Mouse (Mus musculus): ENCODE measurements around the gene Socs1. TPM values are rescaled to one million over a fixed set of nuclear protein-coding genes. Genes with fewer than 3 reads are reported as not detected.

The Socs1 gene
- polyA plus RNA-seq, 1 experiment = 0.75 TPM

GRCm38 (mm10) chr16:10739854-10740398 lies 45.4 kb downstream of the Socs1 start:
- H3K27ac ChIP-seq (ENCODE audit: insufficient read depth, low read depth, low read length) = no peak overlapping the region
- TF ChIP-seq CTCF (IDR thresholded peaks at IDR 0.05; ENCODE audit: low read depth, low read length) (no peak), POLR2A (IDR thresholded peaks at IDR 0.05; ENCODE audit: borderline replicate concordance, low read depth, low read length) (no peak)
- peaks cover 17% of the 10 kb centered on the region for H3K4me1 ChIP-seq (ENCODE audit: control insufficient read depth, insufficient read depth, low read length)
- no peak overlapping the region for H3K4me3 ChIP-seq (ENCODE audit: insufficient read depth, low read length)

- no peak overlapping the region for H3K27ac ChIP-seq (ENCODE audit: insufficient read depth, low read depth, low read length)
- no peak overlapping the region for H3K4me3 ChIP-seq (ENCODE audit: insufficient read depth, low read length)
- peaks cover 17% of the 10 kb centered on the region for H3K4me1 ChIP-seq (ENCODE audit: control insufficient read depth, insufficient read depth, low read length)
- no peak for TF ChIP-seq POLR2A (IDR thresholded peaks at IDR 0.05; ENCODE audit: borderline replicate concordance, low read depth, low read length)
- TF ChIP-seq CTCF (IDR thresholded peaks at IDR 0.05; ENCODE audit: low read depth, low read length) = no peak
These were observed 46.5 kb downstream of the Socs1 start for GRCm38 (mm10) chr16:10738866-10739265.

GRCm38 (mm10) chr16:10737571-10737970 lies 47.8 kb downstream of the Socs1 start:
- no peak for TF ChIP-seq CTCF (IDR thresholded peaks at IDR 0.05; ENCODE audit: low read depth, low read length)
- TF ChIP-seq POLR2A (IDR thresholded peaks at IDR 0.05; ENCODE audit: borderline replicate concordance, low read depth, low read length) = no peak
- Histone ChIP-seq H3K4me3 (ENCODE audit: insufficient read depth, low read length) (no peak overlapping the region), H3K27ac (ENCODE audit: insufficient read depth, low read depth, low read length) (no peak overlapping the region), H3K4me1 (ENCODE audit: control insufficient read depth, insufficient read depth, low read length) (peaks cover 16% of the 10 kb centered on the region)

- TF ChIP-seq CTCF (IDR thresholded peaks at IDR 0.05; ENCODE audit: low read depth, low read length) (no peak), POLR2A (IDR thresholded peaks at IDR 0.05; ENCODE audit: borderline replicate concordance, low read depth, low read length) (no peak)
- H3K4me1 ChIP-seq (ENCODE audit: control insufficient read depth, insufficient read depth, low read length) = peaks cover 20% of the 10 kb centered on the region
- H3K4me3 ChIP-seq (ENCODE audit: insufficient read depth, low read length) = no peak overlapping the region
- H3K27ac ChIP-seq (ENCODE audit: insufficient read depth, low read depth, low read length) = no peak overlapping the region
These were observed 49.0 kb downstream of the Socs1 start for GRCm38 (mm10) chr16:10736364-10736763.

- Histone ChIP-seq H3K27ac (ENCODE audit: insufficient read depth, low read depth, low read length) (no peak overlapping the region), H3K4me3 (ENCODE audit: insufficient read depth, low read length) (no peak overlapping the region), H3K4me1 (ENCODE audit: control insufficient read depth, insufficient read depth, low read length) (peaks cover 20% of the 10 kb centered on the region)
- TF ChIP-seq CTCF (IDR thresholded peaks at IDR 0.05; ENCODE audit: low read depth, low read length) = no peak
- TF ChIP-seq POLR2A (IDR thresholded peaks at IDR 0.05; ENCODE audit: borderline replicate concordance, low read depth, low read length) = no peak
These were observed 49.6 kb downstream of the Socs1 start for GRCm38 (mm10) chr16:10735781-10736180.

- H3K4me1 ChIP-seq (ENCODE audit: control insufficient read depth, insufficient read depth, low read length) = peaks cover 15% of the 10 kb centered on the region
- TF ChIP-seq CTCF (IDR thresholded peaks at IDR 0.05; ENCODE audit: low read depth, low read length) (no peak), POLR2A (IDR thresholded peaks at IDR 0.05; ENCODE audit: borderline replicate concordance, low read depth, low read length) (no peak)
- no peak overlapping the region for H3K27ac ChIP-seq (ENCODE audit: insufficient read depth, low read depth, low read length)
- H3K4me3 ChIP-seq (ENCODE audit: insufficient read depth, low read length) = no peak overlapping the region
These were observed 52.9 kb downstream of the Socs1 start for GRCm38 (mm10) chr16:10732421-10732820.

Other genes with a start within 250 kb of the Socs1 start
- 16.1 and 18.1 TPM in 2 replicates for gene Dexi, start 242.5 kb downstream of the Socs1 start, polyA plus RNA-seq (2012; ENCODE audit: insufficient read depth, insufficient read length, missing spikeins)
- 15.3 and 15.8 TPM in 2 replicates for gene Clec16a, start 240.2 kb downstream of the Socs1 start, polyA plus RNA-seq (2012; ENCODE audit: insufficient read depth, insufficient read length, missing spikeins)
- not detected in 2 replicates for gene Tnp2, start 3.1 kb upstream of the Socs1 start, polyA plus RNA-seq (2012; ENCODE audit: insufficient read depth, insufficient read length, missing spikeins)
- gene Prm3, start 5.4 kb upstream of the Socs1 start, polyA plus RNA-seq (2012; ENCODE audit: insufficient read depth, insufficient read length, missing spikeins) = not detected in 2 replicates
- not detected in 2 replicates for gene Prm2, start 10.6 kb upstream of the Socs1 start, polyA plus RNA-seq (2012; ENCODE audit: insufficient read depth, insufficient read length, missing spikeins)
- not detected in 2 replicates for gene Prm1, start 20.3 kb upstream of the Socs1 start, polyA plus RNA-seq (2012; ENCODE audit: insufficient read depth, insufficient read length, missing spikeins)
- not detected in 2 replicates for gene Gm11172, start 27.4 kb upstream of the Socs1 start, polyA plus RNA-seq (2012; ENCODE audit: insufficient read depth, insufficient read length, missing spikeins)
- 0.33 and 0.75 TPM in 2 replicates for gene Rmi2, start 49.5 kb upstream of the Socs1 start, polyA plus RNA-seq (2012; ENCODE audit: insufficient read depth, insufficient read length, missing spikeins)